Mouse (Mus musculus): ENCODE measurements around the gene Surf6. TPM values are rescaled to one million over a fixed set of nuclear protein-coding genes. Genes with fewer than 3 reads are reported as not detected.

Surf6 gene
- polyA plus RNA-seq, 2 experiments, result 15.3 to 23.6 TPM

DNA sequence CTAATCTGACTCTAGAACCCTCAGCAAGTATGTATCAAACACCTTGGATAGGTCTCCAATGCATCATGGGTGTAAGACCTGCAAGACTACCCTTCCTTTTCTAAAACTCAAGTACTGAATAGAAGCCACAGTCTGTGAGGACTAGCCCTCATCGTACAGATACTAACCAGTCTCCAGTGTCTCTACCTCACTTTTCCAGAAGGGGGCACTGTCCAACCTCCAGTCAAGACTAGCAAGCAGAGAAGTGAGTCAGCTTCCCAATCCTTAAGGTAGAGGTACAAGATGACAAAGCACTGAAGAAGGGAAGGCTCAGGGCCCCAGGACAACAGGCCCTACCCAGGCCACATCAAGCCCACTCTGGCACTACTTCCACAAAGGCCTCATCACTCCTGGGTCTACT is 27.7 kb upstream of the Surf6 start:
- peaks cover 63% of the 10 kb centered on the region for H3K36me3 ChIP-seq (ENCODE audit: control insufficient read depth, insufficient read depth, low read length)
- no peak overlapping the region for H3K4me2 ChIP-seq (replicated peaks; ENCODE audit: low read depth, low read length, severe bottlenecking)
- H3K4me1 ChIP-seq (ENCODE audit: control insufficient read depth, insufficient read depth, low read length), result peaks cover 26% of the 10 kb centered on the region
- no peak for TF ChIP-seq POLR2A (IDR thresholded peaks at IDR 0.05; ENCODE audit: borderline replicate concordance, extremely low read depth, insufficient read depth, insufficient read length)
- H3K27me3 ChIP-seq (ENCODE audit: control insufficient read depth, insufficient read depth, low read length), result no peaks in the 10 kb centered on the region
- H3K9ac ChIP-seq (ENCODE audit: low read depth, low read length, severe bottlenecking), result no peak overlapping the region
- DNase-seq (ENCODE audit: low spot score) (peak; percentile 42), ATAC-seq (ENCODE audit: low FRiP score, low read depth) (no peak)
- no peak overlapping the region for H3K27ac ChIP-seq (replicated peaks; ENCODE audit: low read depth, low read length)
- no peaks in the 10 kb centered on the region for H3K9me3 ChIP-seq (ENCODE audit: control insufficient read depth, low read length)
- no peak overlapping the region for H3K4me3 ChIP-seq (replicated peaks; ENCODE audit: low read length)
- 39% methylated on average over 1 of the region's 1 CpGs for WGBS

DNA sequence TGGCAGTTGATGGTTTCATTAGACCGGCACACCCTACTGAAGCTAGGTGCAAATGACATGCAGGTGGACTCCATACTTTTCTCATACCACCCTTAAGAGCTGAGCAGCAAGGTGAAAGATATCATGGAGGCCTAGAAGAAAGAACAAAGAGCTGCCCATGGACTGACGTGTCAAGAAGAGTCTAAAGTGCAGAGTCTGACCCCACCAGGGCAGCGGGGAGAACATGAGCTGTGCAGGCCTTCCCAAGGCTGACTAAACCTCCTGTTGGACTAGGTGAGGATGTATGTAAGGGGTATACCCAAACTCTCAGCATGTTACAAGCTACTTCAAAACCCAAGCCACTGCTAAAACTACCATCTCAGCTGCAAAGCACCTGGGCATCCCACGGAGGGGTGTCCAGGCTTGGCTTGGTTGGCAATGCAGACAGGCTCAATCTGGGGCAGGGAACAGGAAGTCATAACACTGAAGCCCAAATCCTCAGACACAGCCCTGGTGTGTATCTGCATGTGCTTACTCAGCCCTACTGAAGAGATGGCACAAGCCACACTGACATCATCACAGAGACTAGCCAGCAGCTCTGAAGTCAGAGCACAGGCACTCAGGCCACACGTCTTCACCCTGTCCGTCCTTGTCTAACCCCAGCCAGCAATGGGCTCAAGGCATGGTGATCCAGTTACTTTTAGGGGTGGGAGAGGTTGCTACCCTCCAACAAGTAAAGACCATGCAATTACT is 25.2 kb upstream of the Surf6 start:
- Histone ChIP-seq H3K27me3 (ENCODE audit: control insufficient read depth, insufficient read depth, low read length) (no peaks in the 10 kb centered on the region), H3K4me1 (ENCODE audit: control insufficient read depth, insufficient read depth, low read length) (peaks cover 26% of the 10 kb centered on the region), H3K36me3 (ENCODE audit: control insufficient read depth, insufficient read depth, low read length) (peaks cover 88% of the 10 kb centered on the region), H3K9me3 (ENCODE audit: control insufficient read depth, low read length) (no peaks in the 10 kb centered on the region), H3K27ac (replicated peaks; ENCODE audit: low read depth, low read length) (no peak overlapping the region), H3K4me3 (replicated peaks; ENCODE audit: low read length) (no peak overlapping the region), H3K9ac (ENCODE audit: low read depth, low read length, severe bottlenecking) (0 out of 2 replicates have a peak overlapping the region, but pooled peaks have one; percentile 13), H3K4me2 (replicated peaks; ENCODE audit: low read depth, low read length, severe bottlenecking) (no peak overlapping the region)
- 93% methylated on average over 6 of the region's 6 CpGs for WGBS
- ATAC-seq (ENCODE audit: low FRiP score, low read depth) (no peak), DNase-seq (ENCODE audit: low spot score) (no peak)
- no peak for TF ChIP-seq POLR2A (IDR thresholded peaks at IDR 0.05; ENCODE audit: borderline replicate concordance, extremely low read depth, insufficient read depth, insufficient read length)

DNA sequence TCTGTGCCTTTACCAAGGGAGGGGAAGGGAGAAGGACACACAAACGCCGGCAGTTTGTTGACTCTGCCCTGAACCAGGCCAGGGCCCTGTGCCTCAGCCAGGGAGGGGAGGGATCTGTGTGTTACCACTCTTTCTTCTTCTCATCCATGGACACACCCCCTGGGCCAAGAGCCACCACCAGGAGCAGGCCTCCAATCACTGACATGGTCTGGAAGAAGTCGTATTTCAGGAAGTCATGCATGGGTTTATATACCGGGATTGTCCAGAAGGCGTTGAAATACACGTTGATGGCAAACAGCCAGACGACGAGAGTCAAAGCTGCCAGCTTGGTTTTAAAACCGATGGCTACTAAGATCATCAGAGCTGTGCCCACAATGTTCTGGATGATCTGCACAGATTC is 19.1 kb upstream of the Surf6 start:
- Histone ChIP-seq H3K4me1 (ENCODE audit: control insufficient read depth, insufficient read depth, low read length) (peaks cover 9% of the 10 kb centered on the region), H3K27ac (replicated peaks; ENCODE audit: low read depth, low read length) (no peak overlapping the region), H3K36me3 (ENCODE audit: control insufficient read depth, insufficient read depth, low read length) (peaks cover 89% of the 10 kb centered on the region), H3K4me2 (replicated peaks; ENCODE audit: low read depth, low read length, severe bottlenecking) (no peak overlapping the region), H3K9ac (ENCODE audit: low read depth, low read length, severe bottlenecking) (no peak overlapping the region), H3K4me3 (replicated peaks; ENCODE audit: low read length) (no peak overlapping the region), H3K27me3 (ENCODE audit: control insufficient read depth, insufficient read depth, low read length) (no peaks in the 10 kb centered on the region), H3K9me3 (ENCODE audit: control insufficient read depth, low read length) (no peaks in the 10 kb centered on the region)
- no peak for ATAC-seq (ENCODE audit: low FRiP score, low read depth)
- no peak for TF ChIP-seq POLR2A (IDR thresholded peaks at IDR 0.05; ENCODE audit: borderline replicate concordance, extremely low read depth, insufficient read depth, insufficient read length)
- 80% methylated on average over 9 of the region's 9 CpGs for WGBS
- no peak for DNase-seq (ENCODE audit: low spot score)

- peaks cover 15% of the 10 kb centered on the region for H3K4me1 ChIP-seq (ENCODE audit: control insufficient read depth, insufficient read depth, low read length)
- H3K27me3 ChIP-seq (ENCODE audit: control insufficient read depth, insufficient read depth, low read length), result no peaks in the 10 kb centered on the region
- no peak overlapping the region for H3K9ac ChIP-seq (ENCODE audit: low read depth, low read length, severe bottlenecking)
- H3K36me3 ChIP-seq (ENCODE audit: control insufficient read depth, insufficient read depth, low read length), result peaks cover 74% of the 10 kb centered on the region
- no peak overlapping the region for H3K27ac ChIP-seq (replicated peaks; ENCODE audit: low read depth, low read length)
- DNase-seq (ENCODE audit: low spot score) (no peak), ATAC-seq (ENCODE audit: low FRiP score, low read depth) (no peak)
- no peak for TF ChIP-seq POLR2A (IDR thresholded peaks at IDR 0.05; ENCODE audit: borderline replicate concordance, extremely low read depth, insufficient read depth, insufficient read length)
- 91% methylated on average over 6 of the region's 6 CpGs for WGBS
- no peak overlapping the region for H3K4me2 ChIP-seq (replicated peaks; ENCODE audit: low read depth, low read length, severe bottlenecking)
- no peak overlapping the region for H3K4me3 ChIP-seq (replicated peaks; ENCODE audit: low read length)
- no peaks in the 10 kb centered on the region for H3K9me3 ChIP-seq (ENCODE audit: control insufficient read depth, low read length)
Measured at GRCm38 (mm10) chr2:26920190-26920855, 17.6 kb upstream of the Surf6 start.

DNA sequence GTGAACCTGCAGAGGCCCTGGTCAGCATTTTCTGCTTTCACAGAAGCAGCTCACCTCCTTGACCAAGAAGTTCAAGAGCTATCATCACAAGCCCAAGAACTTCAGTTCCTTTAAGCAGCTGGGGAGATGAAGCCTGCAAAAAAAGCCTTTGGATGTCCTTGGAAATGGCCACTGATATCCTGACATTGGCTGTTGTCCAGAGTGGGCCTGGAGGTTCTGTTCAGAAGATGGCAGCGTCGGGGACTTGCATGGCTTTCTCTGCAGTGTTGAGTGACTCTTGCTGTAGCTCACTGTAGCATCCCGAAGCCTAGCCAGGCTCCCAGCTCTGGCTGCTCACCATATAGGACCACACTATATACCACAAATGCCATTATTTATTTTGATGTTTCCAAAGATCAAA is 17.0 kb upstream of the Surf6 start:
- Histone ChIP-seq H3K9ac (ENCODE audit: low read depth, low read length, severe bottlenecking) (no peak overlapping the region), H3K4me3 (replicated peaks; ENCODE audit: low read length) (no peak overlapping the region), H3K27me3 (ENCODE audit: control insufficient read depth, insufficient read depth, low read length) (no peaks in the 10 kb centered on the region), H3K27ac (replicated peaks; ENCODE audit: low read depth, low read length) (no peak overlapping the region), H3K4me2 (replicated peaks; ENCODE audit: low read depth, low read length, severe bottlenecking) (no peak overlapping the region), H3K4me1 (ENCODE audit: control insufficient read depth, insufficient read depth, low read length) (peaks cover 17% of the 10 kb centered on the region), H3K9me3 (ENCODE audit: control insufficient read depth, low read length) (no peaks in the 10 kb centered on the region), H3K36me3 (ENCODE audit: control insufficient read depth, insufficient read depth, low read length) (peaks cover 68% of the 10 kb centered on the region)
- no peak for DNase-seq (ENCODE audit: low spot score)
- no peak for ATAC-seq (ENCODE audit: low FRiP score, low read depth)
- TF ChIP-seq POLR2A (IDR thresholded peaks at IDR 0.05; ENCODE audit: borderline replicate concordance, extremely low read depth, insufficient read depth, insufficient read length), result no peak
- 97% methylated on average over 3 of the region's 3 CpGs for WGBS
